Mouse (Mus musculus) B cell, adult 62 days (primary cell): Measurements from ENCODE around the gene Gm16434. TPM values are rescaled to one million over a fixed set of nuclear protein-coding genes. Genes with fewer than 3 reads are reported as not detected.

Source experiments
- total RNA-seq: library from RNA; stranded (reverse); gene quantifications from 4 replicates; pipeline ENCODE4 v1.2.4, GENCODE M21; 2023

Gene Gm16434
- total RNA-seq: not detected in 4 replicates

GRCm38 (mm10) chr14:7194440-7194839 lies at the start of gene Gm16434:
TSS of gene Gm16434 (minus strand) at chr14:7194540.

GRCm38 (mm10) chr14:7174483-7174971 lies 19.8 kb downstream of the Gm16434 start, which contains the start of gene Gm3512:
TSS of gene Gm3512 (minus strand) at chr14:7174533.

Other genes starting within 250 kb of the Gm16434 start
- not detected in 4 replicates for gene Gm6356, start 220.7 kb downstream of the Gm16434 start, total RNA-seq
- not detected in 4 replicates for gene Gm10406, start 167.1 kb downstream of the Gm16434 start, total RNA-seq
- gene Gm3685, start 149.6 kb downstream of the Gm16434 start, total RNA-seq: not detected in 4 replicates
- not detected in 4 replicates for gene Gm3696, start 93.9 kb downstream of the Gm16434 start, total RNA-seq
- not detected in 4 replicates for gene Gm6676, start 69.1 kb downstream of the Gm16434 start, total RNA-seq
- gene Gm3512, start 20.0 kb downstream of the Gm16434 start, total RNA-seq: 0.40 TPM in 1 of 4 replicates, not detected in the others
- not detected in 4 replicates for gene Gm3727, start 70.2 kb upstream of the Gm16434 start, total RNA-seq
- 0.50 to 0.64 TPM in 2 of 4 replicates, not detected in the others for gene Gm3739, start 120.5 kb upstream of the Gm16434 start, total RNA-seq
- not detected in 4 replicates for gene Gm5797, start 137.9 kb upstream of the Gm16434 start, total RNA-seq
- not detected in 4 replicates for gene Gm8374, start 170.6 kb upstream of the Gm16434 start, total RNA-seq